Mouse (Mus musculus): ENCODE data around the gene Cactin. TPM values are rescaled to one million over a fixed set of nuclear protein-coding genes. Genes with fewer than 3 reads are reported as not detected.

Cactin gene
- polyA plus RNA-seq, 1 experiment from 2014 or later: 39.9 TPM

DNA sequence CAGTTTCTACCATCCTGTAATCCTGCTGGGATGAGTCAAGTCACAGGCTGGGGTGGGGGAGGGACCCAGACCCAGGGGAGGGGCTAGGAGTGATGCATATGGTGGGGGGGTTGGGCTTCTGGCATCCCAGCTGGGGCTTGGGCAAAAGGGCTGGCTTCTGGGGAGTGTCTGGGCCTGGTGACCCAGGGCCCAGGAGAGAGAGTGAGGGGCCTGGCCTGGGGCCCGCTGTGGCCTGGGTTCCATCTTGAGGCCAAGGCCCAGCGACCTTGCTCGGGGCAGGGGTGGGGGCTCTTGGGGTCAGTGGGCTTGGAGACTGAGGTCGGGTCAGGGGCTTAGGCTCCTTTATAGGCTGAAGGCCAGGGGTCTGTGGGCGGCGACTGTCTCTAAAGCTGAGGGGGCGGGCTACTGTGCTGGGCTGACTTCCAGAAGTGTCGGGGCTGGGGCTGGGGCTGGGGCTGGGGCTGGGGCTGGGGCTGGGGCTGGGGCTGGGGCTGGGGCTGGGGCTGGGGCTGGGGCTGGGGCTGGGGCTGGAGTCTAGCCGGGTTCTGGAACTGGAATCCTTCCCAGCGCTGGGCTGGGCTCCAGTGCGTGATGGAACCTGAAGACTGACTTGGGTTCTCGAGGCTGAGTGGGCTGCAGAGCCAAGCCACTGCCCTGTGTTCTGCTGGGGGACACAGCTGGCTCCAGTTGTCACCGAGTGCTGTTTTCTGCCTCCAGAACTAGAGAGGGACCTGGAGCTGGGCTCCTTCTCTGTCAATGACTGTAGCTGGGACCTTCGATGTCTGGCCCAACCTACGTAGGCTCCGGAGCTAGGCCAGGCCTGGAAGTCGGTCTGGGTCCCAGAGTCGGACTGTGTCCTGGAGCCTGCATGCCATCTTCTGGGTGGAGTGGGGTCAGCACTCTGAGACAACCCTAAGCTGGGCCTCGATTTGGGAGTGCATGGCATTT, 14.8 kb downstream of the Cactin start:
- H3K4me3 ChIP-seq: no peak overlapping the region
- ATAC-seq: no peak
- no peaks in the 10 kb centered on the region for H3K36me3 ChIP-seq (ENCODE audit: poor library complexity, severe bottlenecking)
- H3K9ac ChIP-seq: peak overlapping the region; percentile 16; the same call in 1 of the 2 replicates
- H3K4me2 ChIP-seq: no peak overlapping the region
- no peak overlapping the region for H3K27ac ChIP-seq
- H3K9me3 ChIP-seq (replicated peaks): no peaks in the 10 kb centered on the region
- WGBS: 42% methylated on average over 16 of the region's 19 CpGs
- H3K27me3 ChIP-seq: peaks cover 51% of the 10 kb centered on the region
- H3K4me1 ChIP-seq: 0 out of 2 replicates have a peak, but pooled peaks cover 2% of the 10 kb centered on the region

DNA sequence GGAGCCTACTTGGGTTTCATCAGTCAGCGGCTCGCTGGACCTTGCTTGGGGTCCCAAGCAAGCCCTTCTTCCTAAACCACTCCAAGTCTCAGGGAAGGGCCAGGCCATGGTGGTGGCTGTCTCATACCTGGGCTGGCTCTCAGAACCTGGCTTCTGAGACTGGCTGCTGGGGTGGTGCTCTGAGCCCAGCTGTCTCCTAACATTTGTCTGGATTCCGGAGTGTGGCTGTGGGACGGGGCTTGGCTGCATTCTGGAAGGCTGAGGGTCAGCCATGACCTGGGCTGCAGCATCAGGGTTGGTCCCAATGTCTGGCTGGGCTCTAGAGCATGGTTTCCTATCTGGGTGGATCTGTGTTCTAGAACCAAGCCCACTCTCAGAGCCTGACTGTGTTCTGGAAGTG, 15.7 kb downstream of the Cactin start:
- no peak overlapping the region for H3K9ac ChIP-seq
- H3K4me2 ChIP-seq: no peak overlapping the region
- 94% methylated on average over 4 of the region's 4 CpGs for WGBS
- H3K36me3 ChIP-seq (ENCODE audit: poor library complexity, severe bottlenecking): no peaks in the 10 kb centered on the region
- no peak for ATAC-seq
- no peak overlapping the region for H3K27ac ChIP-seq
- H3K4me3 ChIP-seq: no peak overlapping the region
- 0 out of 2 replicates have a peak, but pooled peaks cover 2% of the 10 kb centered on the region for H3K4me1 ChIP-seq
- peaks cover 59% of the 10 kb centered on the region for H3K27me3 ChIP-seq
- H3K9me3 ChIP-seq (replicated peaks): no peaks in the 10 kb centered on the region

DNA sequence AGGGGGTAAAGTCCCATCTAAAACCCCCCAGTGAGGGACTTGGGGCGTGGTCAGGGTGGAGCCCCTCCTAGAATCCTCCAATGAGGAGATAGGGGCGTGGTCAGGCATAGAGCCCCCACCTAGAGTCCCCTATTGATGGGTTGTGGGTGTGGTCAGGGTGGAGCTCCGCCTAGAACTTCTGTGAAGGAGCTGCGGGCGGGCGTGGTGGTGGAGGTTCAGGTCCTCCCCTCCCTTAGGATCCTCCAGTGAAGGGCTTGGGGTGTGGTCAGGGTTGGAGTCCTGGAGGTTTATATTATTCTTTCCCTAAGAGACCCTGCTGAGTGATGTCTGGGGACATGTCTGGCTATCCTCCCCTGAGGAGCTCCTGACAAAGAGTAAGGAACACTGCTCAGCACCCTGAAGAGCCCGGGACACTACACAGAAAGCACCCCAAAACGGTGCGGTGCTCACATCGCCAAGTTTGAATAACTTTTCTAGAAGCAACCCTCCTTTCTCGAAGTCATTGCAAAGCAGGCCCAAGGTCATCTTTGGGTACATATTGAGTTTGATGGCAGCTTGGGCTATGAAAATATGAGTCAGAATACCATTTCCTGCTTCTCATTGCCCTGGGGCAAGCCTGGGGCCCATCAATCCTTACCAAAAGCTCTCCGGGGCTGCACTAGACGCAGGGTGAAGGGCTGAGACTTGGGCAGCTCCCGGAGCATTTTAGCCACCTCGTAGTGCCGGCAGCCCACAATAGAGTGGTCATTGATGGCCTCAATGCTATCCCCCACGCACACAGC, 19.8 kb downstream of the Cactin start:
- no peak overlapping the region for H3K27ac ChIP-seq
- H3K4me3 ChIP-seq: no peak overlapping the region
- peaks cover 2% of the 10 kb centered on the region; the same call in 1 of the 2 replicates for H3K36me3 ChIP-seq (ENCODE audit: poor library complexity, severe bottlenecking)
- 40% methylated on average over 17 of the region's 17 CpGs for WGBS
- H3K9ac ChIP-seq: no peak overlapping the region
- ATAC-seq: no peak
- H3K27me3 ChIP-seq: peaks cover 71% of the 10 kb centered on the region
- no peak overlapping the region for H3K4me2 ChIP-seq
- H3K9me3 ChIP-seq (replicated peaks): no peaks in the 10 kb centered on the region
- peaks cover 7% of the 10 kb centered on the region for H3K4me1 ChIP-seq

DNA sequence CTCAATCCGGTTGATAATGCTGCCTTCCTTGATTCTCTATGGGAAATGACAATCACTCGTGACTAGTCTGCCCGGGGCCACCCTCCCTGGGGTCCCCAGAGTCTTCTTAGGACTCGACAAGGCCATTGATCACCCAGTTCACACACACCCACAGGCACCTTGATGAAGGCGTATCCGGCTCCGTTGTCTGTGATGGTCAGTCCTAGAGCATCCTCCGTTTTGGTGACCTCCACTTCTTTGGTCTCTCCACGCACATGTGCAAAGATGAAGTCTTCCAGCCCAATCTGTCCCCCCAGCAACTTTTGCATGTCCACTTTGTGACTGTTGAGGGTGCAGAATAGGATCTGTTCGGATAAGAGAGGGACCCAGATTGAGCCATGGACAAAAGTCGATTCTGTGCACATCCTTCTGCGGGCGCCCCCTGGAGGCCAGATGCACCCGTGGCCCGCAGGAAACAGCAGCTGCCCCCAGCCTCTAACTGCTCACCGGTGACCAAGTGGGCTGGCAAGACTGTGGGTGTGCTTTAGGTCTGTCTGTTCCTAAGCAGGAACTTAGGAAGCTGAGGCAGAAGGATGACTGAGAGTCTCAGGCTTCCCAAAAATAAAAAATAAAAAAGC, 20.5 kb downstream of the Cactin start:
- peaks cover 6% of the 10 kb centered on the region for H3K36me3 ChIP-seq (ENCODE audit: poor library complexity, severe bottlenecking)
- H3K27ac ChIP-seq: no peak overlapping the region
- H3K4me3 ChIP-seq: no peak overlapping the region
- H3K4me1 ChIP-seq: peaks cover 10% of the 10 kb centered on the region
- H3K4me2 ChIP-seq: no peak overlapping the region
- peaks cover 77% of the 10 kb centered on the region for H3K27me3 ChIP-seq
- no peak overlapping the region for H3K9ac ChIP-seq
- H3K9me3 ChIP-seq (replicated peaks): no peaks in the 10 kb centered on the region
- ATAC-seq: no peak
- 37% methylated on average over 16 of the region's 16 CpGs for WGBS

DNA sequence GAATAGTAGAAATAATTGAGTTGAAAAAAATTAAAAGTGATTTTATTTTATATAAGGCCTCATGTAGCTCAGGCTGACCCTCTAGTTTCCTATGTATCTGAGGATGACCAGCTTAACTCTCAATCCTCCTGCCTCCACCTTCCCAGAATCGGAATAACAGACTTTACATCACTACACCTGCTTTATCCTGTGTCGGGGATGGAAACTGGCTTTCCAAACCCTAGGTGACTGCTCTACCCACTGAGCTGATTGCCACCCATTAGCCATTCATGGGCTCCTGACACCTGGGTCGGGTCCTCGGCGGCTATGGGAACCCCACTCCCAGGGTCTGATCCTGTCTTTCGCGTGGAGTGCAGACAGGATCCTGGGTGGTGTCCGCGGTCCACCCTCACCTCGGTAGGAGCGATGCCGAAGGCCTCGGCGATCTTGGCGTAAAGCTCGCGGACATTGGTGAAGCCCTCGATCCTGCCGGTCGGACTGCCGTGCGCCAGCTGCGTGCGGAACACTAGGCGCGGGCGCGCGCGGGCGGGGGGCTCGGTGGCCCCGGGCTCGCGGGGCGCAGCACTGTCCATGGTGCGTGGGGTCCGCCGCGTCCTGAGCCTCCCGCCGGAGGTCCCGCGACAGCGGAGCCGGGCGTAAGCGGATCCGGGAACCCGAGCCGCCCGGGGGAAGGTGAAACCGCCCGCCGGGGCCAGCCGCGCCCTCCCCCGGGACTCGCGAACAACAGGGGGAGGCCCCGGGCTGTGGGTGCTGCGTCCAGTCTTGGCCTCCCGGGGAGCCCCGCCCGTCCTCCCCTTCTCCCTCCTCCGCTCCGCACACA, 22.0 kb downstream of the Cactin start, which contains the start of gene Gipc3:
Gene Gipc3, minus strand, starts transcription at position 581 of the 820 bp plus-strand sequence.
- 5% methylated on average over 50 of the region's 67 CpGs for WGBS
- Histone ChIP-seq H3K27me3 (peaks cover 79% of the 10 kb centered on the region), H3K27ac (no peak within 1 kb of the TSS), H3K4me1 (peaks cover 23% of the 10 kb centered on the region), H3K4me2 (peak within 1 kb of the TSS; percentile 70), H3K4me3 (peak within 1 kb of the TSS; percentile 41), H3K9ac (peak within 1 kb of the TSS; percentile 62), H3K9me3 (replicated peaks) (no peaks in the 10 kb centered on the region), H3K36me3 (ENCODE audit: poor library complexity, severe bottlenecking) (peaks cover 15% of the 10 kb centered on the region)
- ATAC-seq: no peak

DNA sequence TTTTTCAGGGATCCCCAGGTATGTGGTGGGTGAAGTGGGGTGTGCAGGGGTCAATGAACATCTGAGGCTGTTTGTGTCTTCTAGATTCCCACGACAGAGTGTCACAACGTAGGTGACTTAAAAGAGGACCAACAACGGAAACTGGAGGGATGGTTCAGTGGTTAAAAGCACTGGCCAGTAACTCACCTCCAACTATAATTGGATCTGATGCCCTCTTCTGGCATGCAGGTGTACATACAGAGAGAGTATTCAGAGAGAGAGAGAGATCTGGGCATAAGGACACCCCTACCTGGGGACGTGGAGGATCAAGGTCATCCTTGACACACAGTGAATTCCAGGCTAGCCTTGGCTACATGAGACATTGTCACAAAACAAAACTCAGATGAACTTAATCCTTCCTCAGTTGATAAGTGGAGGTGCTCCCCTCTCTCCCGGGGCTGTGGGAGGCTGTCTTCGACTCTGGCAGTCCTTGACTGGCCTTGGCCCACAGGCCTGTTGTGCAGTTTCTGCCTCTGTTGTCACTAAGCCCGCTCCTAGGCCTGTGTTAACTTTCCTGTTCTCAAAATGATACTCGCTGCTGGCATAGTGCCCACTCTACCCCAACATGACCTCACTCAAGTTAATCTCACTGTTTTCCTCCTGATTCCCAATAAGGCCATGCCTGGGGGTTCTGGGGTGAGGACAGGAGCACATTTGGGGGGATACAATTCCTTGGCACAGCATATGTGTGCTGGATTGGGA, 23.7 kb downstream of the Cactin start:
- peaks cover 78% of the 10 kb centered on the region for H3K27me3 ChIP-seq
- H3K4me2 ChIP-seq: no peak overlapping the region
- no peak for ATAC-seq
- no peak overlapping the region for H3K4me3 ChIP-seq
- WGBS: 50% methylated on average over 8 of the region's 8 CpGs
- H3K36me3 ChIP-seq (ENCODE audit: poor library complexity, severe bottlenecking): peaks cover 16% of the 10 kb centered on the region
- no peak overlapping the region for H3K27ac ChIP-seq
- H3K9me3 ChIP-seq (replicated peaks): no peaks in the 10 kb centered on the region
- H3K4me1 ChIP-seq: peaks cover 32% of the 10 kb centered on the region
- no peak overlapping the region for H3K9ac ChIP-seq

DNA sequence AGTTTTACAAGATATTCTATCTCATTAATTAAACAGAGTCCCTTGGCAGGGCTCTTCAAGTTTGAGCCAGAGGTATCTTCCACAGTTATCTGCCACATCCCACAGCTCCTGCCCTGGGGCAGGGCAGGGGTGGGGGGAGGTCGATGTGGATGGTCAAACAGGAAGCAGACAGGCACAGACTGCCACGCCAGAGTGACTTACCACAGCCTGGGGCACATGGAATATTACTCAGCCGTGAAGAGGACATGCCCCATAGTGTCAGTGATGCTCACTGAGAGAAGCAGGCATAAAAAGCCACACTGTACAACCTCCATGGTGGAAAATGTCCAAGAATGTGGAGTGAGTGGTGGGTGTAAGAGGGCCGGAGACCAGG, 24.2 kb downstream of the Cactin start:
- no peak for ATAC-seq
- Histone ChIP-seq H3K4me3 (no peak overlapping the region), H3K9me3 (replicated peaks) (no peaks in the 10 kb centered on the region), H3K27ac (no peak overlapping the region), H3K4me2 (no peak overlapping the region), H3K27me3 (peaks cover 77% of the 10 kb centered on the region), H3K4me1 (peaks cover 36% of the 10 kb centered on the region), H3K36me3 (ENCODE audit: poor library complexity, severe bottlenecking) (peaks cover 16% of the 10 kb centered on the region), H3K9ac (no peak overlapping the region)
- WGBS: 85% methylated on average over 4 of the region's 4 CpGs

DNA sequence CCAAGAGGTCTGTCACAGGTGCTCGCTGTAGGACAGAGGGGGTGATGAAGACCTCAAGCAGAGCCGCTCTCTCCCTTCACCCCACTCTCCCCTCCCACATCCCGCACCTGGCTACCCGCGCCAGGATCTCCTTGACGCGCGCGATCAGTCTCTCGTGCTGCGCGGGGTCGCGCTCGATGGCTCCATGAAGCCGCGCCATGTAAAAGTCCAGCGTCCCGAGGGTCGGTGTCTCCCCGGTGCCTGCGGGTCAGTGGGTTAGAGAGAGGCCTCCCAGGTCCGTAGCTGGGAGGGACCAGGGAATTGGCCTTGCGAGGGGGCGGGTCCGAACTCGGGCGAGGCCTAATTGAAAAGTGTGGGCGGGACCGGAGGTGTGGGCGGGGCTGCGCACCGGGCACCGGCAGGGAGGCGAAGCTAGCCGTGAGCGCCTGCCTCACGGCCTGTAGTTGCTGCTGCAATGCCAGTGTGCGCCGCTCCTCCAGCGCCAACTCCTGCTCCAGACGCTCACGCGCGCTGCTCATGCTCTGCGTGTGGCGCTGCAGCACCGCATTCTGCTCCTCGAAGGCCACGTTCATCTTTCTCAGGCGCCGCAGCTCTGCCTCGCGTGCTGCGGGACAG, 25.7 kb downstream of the Cactin start:
- Histone ChIP-seq H3K9me3 (replicated peaks) (no peaks in the 10 kb centered on the region), H3K4me2 (peak overlapping the region; percentile 58), H3K9ac (peak overlapping the region; percentile 60), H3K27me3 (peaks cover 63% of the 10 kb centered on the region), H3K4me3 (peak overlapping the region; percentile 24), H3K27ac (no peak overlapping the region; the same call in 1 of the 2 replicates), H3K4me1 (peaks cover 39% of the 10 kb centered on the region), H3K36me3 (ENCODE audit: poor library complexity, severe bottlenecking) (peaks cover 16% of the 10 kb centered on the region)
- peak; percentile 9; the same call in 1 of the 2 replicates for ATAC-seq
- 6% methylated on average over 47 of the region's 55 CpGs for WGBS

DNA sequence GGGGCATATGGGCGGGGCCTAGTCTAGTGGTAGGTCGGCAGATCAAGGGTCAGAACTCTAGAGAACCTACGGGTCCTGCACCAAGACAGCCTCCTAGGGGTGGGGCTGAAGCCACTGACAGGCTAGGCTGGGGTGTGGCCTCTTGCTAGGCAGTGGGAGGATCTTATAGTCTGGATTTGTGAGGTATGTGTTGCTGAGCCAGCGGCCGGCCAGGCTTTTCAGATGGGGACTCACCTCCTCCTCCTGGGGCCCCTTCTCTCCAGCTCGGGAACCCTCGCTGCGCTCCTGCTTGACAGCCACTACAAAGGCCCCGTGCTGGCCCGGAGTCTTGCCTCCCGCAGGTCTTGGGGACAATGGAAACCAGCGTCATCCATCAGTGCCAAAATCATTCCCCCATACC, 28.2 kb downstream of the Cactin start:
- 4% methylated on average over 12 of the region's 12 CpGs for WGBS
- Histone ChIP-seq H3K36me3 (ENCODE audit: poor library complexity, severe bottlenecking) (peaks cover 16% of the 10 kb centered on the region), H3K4me3 (peak overlapping the region; percentile 77), H3K9ac (peak overlapping the region; percentile 82), H3K4me1 (peaks cover 32% of the 10 kb centered on the region), H3K9me3 (replicated peaks) (no peaks in the 10 kb centered on the region), H3K27me3 (peaks cover 38% of the 10 kb centered on the region), H3K4me2 (peak overlapping the region; percentile 95), H3K27ac (no peak overlapping the region)
- ATAC-seq: no peak

DNA sequence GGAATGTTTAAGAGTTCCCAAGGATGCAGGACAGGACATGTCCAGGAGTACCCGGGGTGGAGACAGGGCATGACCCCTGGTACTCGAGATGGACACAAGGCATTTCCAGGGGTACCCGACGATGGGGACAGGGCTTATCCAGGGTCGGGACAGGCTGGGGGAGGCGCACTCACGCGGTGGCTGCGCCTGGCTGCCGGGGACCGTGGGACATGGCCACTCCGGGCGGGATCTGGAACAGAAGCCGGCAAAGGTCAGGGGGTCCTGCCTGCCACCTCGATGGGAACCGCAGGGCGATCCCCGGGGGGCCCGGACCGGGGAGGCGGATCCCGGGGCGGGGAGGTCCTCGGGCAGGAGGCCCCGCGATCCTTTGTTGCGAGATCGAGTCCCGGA, 29.1 kb downstream of the Cactin start:
- ATAC-seq: peak; percentile 5; the same call in 1 of the 2 replicates
- peak overlapping the region; percentile 82 for H3K9ac ChIP-seq
- no peaks in the 10 kb centered on the region for H3K9me3 ChIP-seq (replicated peaks)
- WGBS: 0% methylated on average over 25 of the region's 29 CpGs
- H3K27ac ChIP-seq: peak overlapping the region; percentile 44
- H3K4me2 ChIP-seq: peak overlapping the region; percentile 95
- H3K4me3 ChIP-seq: peak overlapping the region; percentile 77
- peaks cover 16% of the 10 kb centered on the region for H3K36me3 ChIP-seq (ENCODE audit: poor library complexity, severe bottlenecking)
- peaks cover 32% of the 10 kb centered on the region for H3K4me1 ChIP-seq
- H3K27me3 ChIP-seq: peaks cover 30% of the 10 kb centered on the region
